Mouse (Mus musculus): Measurements from ENCODE around the gene Wdr20. TPM values are rescaled to one million over a fixed set of nuclear protein-coding genes. Genes with fewer than 3 reads are reported as not detected.
A peak's percentile ranks its signal among the peaks of the same experiment; 100 is the strongest.
"Not testable (repeated sequence)": the region's sequence is repeated elsewhere in the genome, so short reads cannot be mapped to it uniquely, and the experiment has no call there.

The Wdr20 gene
- polyA plus RNA-seq, 1 experiment, result 12.6 TPM

DNA sequence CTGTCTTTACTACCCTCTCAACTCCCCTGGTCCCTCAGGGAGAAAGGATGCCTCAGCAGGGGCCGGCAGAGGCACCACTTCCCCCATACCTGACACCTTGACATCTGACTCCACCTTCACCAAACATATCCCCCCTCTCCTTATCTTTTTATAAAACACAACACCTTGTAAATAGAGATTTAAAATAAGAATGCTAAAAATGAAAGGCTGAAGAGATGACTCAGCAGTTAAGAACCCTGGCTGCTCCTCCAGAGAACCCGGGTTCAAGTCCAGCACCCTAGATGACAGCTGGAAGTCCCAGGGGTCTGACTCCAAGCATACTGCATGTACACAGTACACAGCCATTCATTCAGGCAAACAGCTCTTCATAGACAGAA, 38.6 kb upstream of the Wdr20 start:
- H3ac ChIP-seq (ENCODE audit: control insufficient read depth, insufficient read length, low read depth), result no peak overlapping the region
- H3K4me3 ChIP-seq (ENCODE audit: insufficient read depth, poor library complexity, severe bottlenecking), result no peak overlapping the region
- TF ChIP-seq FOSL1 (IDR thresholded peaks at IDR 0.05; ENCODE audit: insufficient read depth, low read length, poor library complexity, severe bottlenecking) (no peak), USF1 (IDR thresholded peaks at IDR 0.05; ENCODE audit: low read depth) (no peak), MYOD1 (IDR thresholded peaks at IDR 0.05; ENCODE audit: control insufficient read depth, insufficient read length, low read depth) (no peak), MYOG (IDR thresholded peaks at IDR 0.05; ENCODE audit: control insufficient read depth, extremely low read depth, insufficient read length) (no peak), CTCF (IDR thresholded peaks at IDR 0.05; ENCODE audit: control insufficient read depth, insufficient read depth, insufficient read length) (no peak), MAX (IDR thresholded peaks at IDR 0.05) (no peak), CEBPB (IDR thresholded peaks at IDR 0.05; ENCODE audit: low read depth) (no peak)
- peaks cover 13% of the 10 kb centered on the region for H3K36me3 ChIP-seq (ENCODE audit: control insufficient read depth, insufficient read depth)
- H3K27me3 ChIP-seq (ENCODE audit: control insufficient read depth, insufficient read depth, insufficient read length), result no peaks in the 10 kb centered on the region
- H3K79me3 ChIP-seq (ENCODE audit: low read depth), result peaks cover 15% of the 10 kb centered on the region
- H3K79me2 ChIP-seq (ENCODE audit: control insufficient read depth, insufficient read depth), result peaks cover 20% of the 10 kb centered on the region

DNA sequence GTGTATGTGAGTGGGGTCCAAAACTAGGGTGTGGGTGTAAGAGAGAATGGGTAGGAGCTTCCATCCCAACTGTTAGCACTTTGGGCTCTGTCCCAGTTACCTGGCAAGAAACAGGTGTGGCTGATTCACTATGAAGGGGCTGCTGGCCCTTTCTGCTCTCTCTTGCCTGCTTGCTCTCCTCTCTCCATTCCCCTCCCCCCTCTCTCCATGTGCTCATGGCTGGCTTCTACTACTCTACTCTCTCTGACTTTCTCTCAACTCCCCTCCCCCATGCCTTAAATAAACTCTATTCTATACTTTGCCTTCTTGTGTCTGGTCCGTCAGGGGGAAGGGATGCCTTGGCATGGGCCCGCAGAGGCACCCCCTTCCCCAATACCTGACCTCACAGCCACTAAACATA, 37.0 kb upstream of the Wdr20 start:
- Histone ChIP-seq H3K36me3 (ENCODE audit: control insufficient read depth, insufficient read depth) (no peaks in the 10 kb centered on the region), H3K27me3 (ENCODE audit: control insufficient read depth, insufficient read depth, insufficient read length) (no peaks in the 10 kb centered on the region), H3K79me2 (ENCODE audit: control insufficient read depth, insufficient read depth) (peaks cover 4% of the 10 kb centered on the region), H3K79me3 (ENCODE audit: low read depth) (peaks cover under 1% of the 10 kb centered on the region), H3K4me3 (ENCODE audit: insufficient read depth, poor library complexity, severe bottlenecking) (no peak overlapping the region), H3ac (ENCODE audit: control insufficient read depth, insufficient read length, low read depth) (no peak overlapping the region)
- TF ChIP-seq MYOG (IDR thresholded peaks at IDR 0.05; ENCODE audit: control insufficient read depth, extremely low read depth, insufficient read length) (no peak), USF1 (IDR thresholded peaks at IDR 0.05; ENCODE audit: low read depth) (no peak), CTCF (IDR thresholded peaks at IDR 0.05; ENCODE audit: control insufficient read depth, insufficient read depth, insufficient read length) (no peak), MAX (IDR thresholded peaks at IDR 0.05) (no peak), MYOD1 (IDR thresholded peaks at IDR 0.05; ENCODE audit: control insufficient read depth, insufficient read length, low read depth) (no peak), FOSL1 (IDR thresholded peaks at IDR 0.05; ENCODE audit: insufficient read depth, low read length, poor library complexity, severe bottlenecking) (no peak), CEBPB (IDR thresholded peaks at IDR 0.05; ENCODE audit: low read depth) (no peak)

DNA sequence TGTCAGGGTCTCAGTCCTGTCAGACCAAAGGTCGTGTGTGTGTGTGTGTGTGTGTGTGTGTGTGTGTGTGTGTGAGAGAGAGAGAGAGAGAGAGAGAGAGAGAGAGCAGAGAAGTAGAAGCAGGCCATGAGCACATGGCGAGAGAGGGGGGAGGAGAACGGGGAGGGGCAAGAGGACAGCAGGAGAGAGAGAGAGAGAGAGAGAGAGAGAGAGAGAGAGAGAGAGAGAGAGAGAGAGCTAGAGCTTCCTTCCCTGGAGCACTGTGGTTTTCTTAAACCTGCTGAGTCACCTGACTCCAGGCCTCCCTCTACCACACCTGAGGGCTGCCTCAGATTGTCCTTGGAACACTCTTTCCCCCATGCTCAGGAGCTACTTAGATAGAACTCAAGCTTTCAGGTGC, 36.4 kb upstream of the Wdr20 start:
- not testable (repeated sequence) for H3ac ChIP-seq (ENCODE audit: control insufficient read depth, insufficient read length, low read depth); H3K4me3 ChIP-seq (ENCODE audit: insufficient read depth, poor library complexity, severe bottlenecking); H3K36me3 ChIP-seq (ENCODE audit: control insufficient read depth, insufficient read depth); H3K79me3 ChIP-seq (ENCODE audit: low read depth); H3K79me2 ChIP-seq (ENCODE audit: control insufficient read depth, insufficient read depth); H3K27me3 ChIP-seq (ENCODE audit: control insufficient read depth, insufficient read depth, insufficient read length)
- TF ChIP-seq USF1 (IDR thresholded peaks at IDR 0.05; ENCODE audit: low read depth), result peak; percentile 10

DNA sequence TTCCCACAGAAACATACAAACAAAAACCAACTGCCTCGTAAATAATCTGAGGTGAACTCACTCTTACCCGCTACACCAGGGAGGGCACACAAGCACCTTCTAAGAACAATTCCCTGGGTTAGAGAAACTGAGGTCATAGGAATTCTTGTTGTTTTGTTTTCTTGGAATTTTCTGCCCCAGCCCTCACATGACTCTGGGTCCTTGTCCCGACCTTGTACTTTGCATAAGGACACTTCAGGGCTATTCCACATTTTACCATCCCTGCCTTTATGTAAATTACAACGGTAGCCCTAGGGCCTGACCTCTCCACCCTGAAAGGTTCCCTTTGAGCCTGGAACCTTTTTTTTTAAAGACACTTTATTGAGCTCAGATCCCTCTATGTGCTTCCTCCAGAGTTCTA, 35.2 kb upstream of the Wdr20 start, which contains the start of gene Hsp90aa1:
TSS of gene Hsp90aa1 (minus strand) at position 173 of the 400 bp plus-strand sequence.
- Histone ChIP-seq H3K79me3 (ENCODE audit: low read depth) (no peaks in the 10 kb centered on the region), H3K79me2 (ENCODE audit: control insufficient read depth, insufficient read depth) (no peaks in the 10 kb centered on the region), H3K36me3 (ENCODE audit: control insufficient read depth, insufficient read depth) (no peaks in the 10 kb centered on the region), H3K27me3 (ENCODE audit: control insufficient read depth, insufficient read depth, insufficient read length) (no peaks in the 10 kb centered on the region), H3ac (ENCODE audit: control insufficient read depth, insufficient read length, low read depth) (no peak within 1 kb of the TSS), H3K4me3 (ENCODE audit: insufficient read depth, poor library complexity, severe bottlenecking) (no peak within 1 kb of the TSS)
- no peak for TF ChIP-seq FOSL1 (IDR thresholded peaks at IDR 0.05; ENCODE audit: insufficient read depth, low read length, poor library complexity, severe bottlenecking)

DNA sequence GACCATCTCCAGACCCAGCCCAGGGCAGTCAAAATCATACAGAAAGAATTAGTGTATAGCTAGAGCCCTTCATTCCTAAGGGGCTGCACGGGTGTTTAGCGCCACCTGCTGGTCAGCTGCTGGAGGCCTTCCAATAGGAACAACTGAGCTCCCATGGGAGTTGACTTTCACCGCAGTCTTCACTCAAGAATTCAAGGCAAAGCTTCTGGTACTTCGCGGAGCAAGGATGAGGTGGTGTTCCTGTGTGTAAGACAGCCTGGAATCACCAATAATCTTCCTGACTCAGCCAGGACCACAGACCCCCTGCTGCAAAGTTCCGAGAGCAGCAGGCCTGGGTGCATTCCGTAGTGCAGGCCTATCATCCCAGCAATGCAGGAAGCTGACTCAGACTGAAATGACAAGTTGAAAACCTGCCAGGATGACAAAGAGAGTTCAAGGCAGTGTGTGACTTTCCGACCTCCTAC, 34.7 kb upstream of the Wdr20 start:
- no peaks in the 10 kb centered on the region for H3K79me2 ChIP-seq (ENCODE audit: control insufficient read depth, insufficient read depth)
- H3ac ChIP-seq (ENCODE audit: control insufficient read depth, insufficient read length, low read depth), result no peak overlapping the region
- no peak for TF ChIP-seq CEBPB (IDR thresholded peaks at IDR 0.05; ENCODE audit: low read depth)
- TF ChIP-seq MAX (IDR thresholded peaks at IDR 0.05), result peak; percentile 19
- peak; percentile 2 for TF ChIP-seq MYOD1 (IDR thresholded peaks at IDR 0.05; ENCODE audit: control insufficient read depth, insufficient read length, low read depth)
- no peak for TF ChIP-seq USF1 (IDR thresholded peaks at IDR 0.05; ENCODE audit: low read depth)
- TF ChIP-seq FOSL1 (IDR thresholded peaks at IDR 0.05; ENCODE audit: insufficient read depth, low read length, poor library complexity, severe bottlenecking), result peak; percentile 69
- TF ChIP-seq MYOG (IDR thresholded peaks at IDR 0.05; ENCODE audit: control insufficient read depth, extremely low read depth, insufficient read length), result no peak
- peak; percentile 62 for TF ChIP-seq CTCF (IDR thresholded peaks at IDR 0.05; ENCODE audit: control insufficient read depth, insufficient read depth, insufficient read length)
- no peaks in the 10 kb centered on the region for H3K27me3 ChIP-seq (ENCODE audit: control insufficient read depth, insufficient read depth, insufficient read length)
- no peaks in the 10 kb centered on the region for H3K79me3 ChIP-seq (ENCODE audit: low read depth)
- H3K36me3 ChIP-seq (ENCODE audit: control insufficient read depth, insufficient read depth), result no peaks in the 10 kb centered on the region
- no peak overlapping the region for H3K4me3 ChIP-seq (ENCODE audit: insufficient read depth, poor library complexity, severe bottlenecking)

DNA sequence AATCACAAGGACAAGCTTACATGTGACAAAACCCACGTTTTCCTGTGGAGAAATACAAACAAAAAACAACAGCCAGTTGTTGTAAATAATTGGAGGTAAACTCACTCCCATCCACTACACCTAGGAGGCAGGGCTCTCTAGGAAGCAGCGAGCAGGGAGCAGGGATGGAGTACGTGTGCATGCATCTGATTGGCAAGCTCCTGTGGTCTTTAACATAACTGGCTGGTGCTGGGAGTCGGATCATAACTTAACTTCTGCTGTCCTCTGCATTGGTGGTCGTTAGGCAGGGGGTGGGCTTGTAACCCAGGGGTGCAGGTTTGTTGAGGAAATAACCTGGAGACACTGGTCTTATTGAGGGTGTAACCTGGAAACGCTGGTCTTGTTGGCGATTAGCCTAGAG, 34.1 kb upstream of the Wdr20 start:
- Histone ChIP-seq H3K79me2 (ENCODE audit: control insufficient read depth, insufficient read depth) (no peaks in the 10 kb centered on the region), H3ac (ENCODE audit: control insufficient read depth, insufficient read length, low read depth) (no peak overlapping the region), H3K4me3 (ENCODE audit: insufficient read depth, poor library complexity, severe bottlenecking) (no peak overlapping the region), H3K79me3 (ENCODE audit: low read depth) (no peaks in the 10 kb centered on the region), H3K36me3 (ENCODE audit: control insufficient read depth, insufficient read depth) (no peaks in the 10 kb centered on the region), H3K27me3 (ENCODE audit: control insufficient read depth, insufficient read depth, insufficient read length) (no peaks in the 10 kb centered on the region)
- no peak for TF ChIP-seq MAX (IDR thresholded peaks at IDR 0.05)
- no peak for TF ChIP-seq USF1 (IDR thresholded peaks at IDR 0.05; ENCODE audit: low read depth)
- no peak for TF ChIP-seq MYOD1 (IDR thresholded peaks at IDR 0.05; ENCODE audit: control insufficient read depth, insufficient read length, low read depth)
- TF ChIP-seq CEBPB (IDR thresholded peaks at IDR 0.05; ENCODE audit: low read depth), result no peak
- no peak for TF ChIP-seq FOSL1 (IDR thresholded peaks at IDR 0.05; ENCODE audit: insufficient read depth, low read length, poor library complexity, severe bottlenecking)
- TF ChIP-seq MYOG (IDR thresholded peaks at IDR 0.05; ENCODE audit: control insufficient read depth, extremely low read depth, insufficient read length), result no peak
- no peak for TF ChIP-seq CTCF (IDR thresholded peaks at IDR 0.05; ENCODE audit: control insufficient read depth, insufficient read depth, insufficient read length)

DNA sequence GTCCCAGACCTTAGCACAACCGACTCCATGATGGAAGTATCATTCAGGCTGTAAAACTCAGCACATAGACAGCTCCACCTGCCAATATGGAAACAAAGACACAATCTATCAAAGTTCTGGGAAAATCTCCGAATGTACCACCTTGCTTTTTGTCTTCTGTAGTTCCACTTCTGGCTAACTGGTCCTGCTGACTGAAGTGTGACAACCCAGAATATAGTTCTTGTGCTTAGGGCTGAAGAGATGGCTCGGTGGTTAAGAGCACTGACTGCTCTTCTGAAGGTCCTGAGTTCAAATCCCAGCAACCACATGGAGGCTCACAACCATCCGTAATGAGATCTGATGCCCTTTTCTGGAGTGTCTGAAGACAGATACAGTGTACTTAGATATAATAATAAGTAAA, 32.3 kb upstream of the Wdr20 start:
- not testable (repeated sequence) for H3K79me3 ChIP-seq (ENCODE audit: low read depth); H3K4me3 ChIP-seq (ENCODE audit: insufficient read depth, poor library complexity, severe bottlenecking); H3K36me3 ChIP-seq (ENCODE audit: control insufficient read depth, insufficient read depth); H3K27me3 ChIP-seq (ENCODE audit: control insufficient read depth, insufficient read depth, insufficient read length); H3K79me2 ChIP-seq (ENCODE audit: control insufficient read depth, insufficient read depth); H3ac ChIP-seq (ENCODE audit: control insufficient read depth, insufficient read length, low read depth)

Measured in C2C12 (cell line).